Mouse (Mus musculus) natural killer cell, adult 2 months (primary cell): ENCODE results near the gene Il18.
A peak's percentile ranks its signal among the peaks of the same experiment; 100 is the strongest.

Source experiments
- DNase-seq, 2 experiments: peaks; one replicate each; pipeline ENCODE4 v3.0.0; 2022; ENCODE audit warnings: low spot score in 2 of 2

Gene Il18

GRCm38 (mm10) chr9:50552206-50552605 is 2.4 kb upstream of the Il18 start:
- no peak for DNase-seq

- DNase-seq = no peak
Measured at GRCm38 (mm10) chr9:50553547-50553946, 1.1 kb upstream of the Il18 start.

- DNase-seq = no peak
Measured at GRCm38 (mm10) chr9:50555094-50555446, 443 bp downstream of the Il18 start, which contains the start of gene Bco2. Gene Bco2, minus strand, starts transcription at chr9:50555181.

- DNase-seq = no peak
Measured at GRCm38 (mm10) chr9:50561145-50561917, 6.7 kb downstream of the Il18 start, which contains the start of gene Tex12. Gene Tex12, minus strand, starts transcription at chr9:50561325.

GRCm38 (mm10) chr9:50561918-50562360 is 7.3 kb downstream of the Il18 start:
- DNase-seq = no peak

- DNase-seq = no peak
Measured at GRCm38 (mm10) chr9:50565173-50565572, 10.5 kb downstream of the Il18 start.

GRCm38 (mm10) chr9:50565940-50566339 is 11.3 kb downstream of the Il18 start:
- no peak for DNase-seq

- no peak for DNase-seq
Measured at GRCm38 (mm10) chr9:50567372-50567771, 12.7 kb downstream of the Il18 start.

GRCm38 (mm10) chr9:50567881-50568280 is 13.3 kb downstream of the Il18 start:
- DNase-seq = no peak

- no peak for DNase-seq
Measured at GRCm38 (mm10) chr9:50569599-50570525, 15.2 kb downstream of the Il18 start.

- no peak for DNase-seq
Measured at GRCm38 (mm10) chr9:50580370-50580769, 25.7 kb downstream of the Il18 start.

GRCm38 (mm10) chr9:50585145-50585818 is 30.7 kb downstream of the Il18 start:
- no peak for DNase-seq

GRCm38 (mm10) chr9:50586955-50587354 is 32.3 kb downstream of the Il18 start:
- DNase-seq = no peak

GRCm38 (mm10) chr9:50590856-50591518 is 36.4 kb downstream of the Il18 start:
- DNase-seq = peak in 1 of 2 experiments; percentile 3

GRCm38 (mm10) chr9:50592955-50593354 is 38.3 kb downstream of the Il18 start:
- no peak for DNase-seq

GRCm38 (mm10) chr9:50593544-50593943 is 38.9 kb downstream of the Il18 start:
- DNase-seq = peak; percentile 42 to 59

- no peak for DNase-seq
Measured at GRCm38 (mm10) chr9:50594794-50595417, 40.3 kb downstream of the Il18 start.

GRCm38 (mm10) chr9:50596973-50597372 is 42.3 kb downstream of the Il18 start:
- DNase-seq = no peak

GRCm38 (mm10) chr9:50601536-50601935 is 46.9 kb downstream of the Il18 start:
- DNase-seq = no peak

- DNase-seq = no peak
Measured at GRCm38 (mm10) chr9:50602055-50602845, 47.6 kb downstream of the Il18 start.
